Mouse (Mus musculus): ENCODE results near the gene Cd300c. TPM values are rescaled to one million over a fixed set of nuclear protein-coding genes. Genes with fewer than 3 reads are reported as not detected.
"Not testable (repeated sequence)": the region's sequence is repeated elsewhere in the genome, so short reads cannot be mapped to it uniquely, and the experiment has no call there.

Cd300c gene
- 0.72 TPM in 1 of 2 replicates, not detected in the other for polyA plus RNA-seq (2012; rRNA removed)

DNA sequence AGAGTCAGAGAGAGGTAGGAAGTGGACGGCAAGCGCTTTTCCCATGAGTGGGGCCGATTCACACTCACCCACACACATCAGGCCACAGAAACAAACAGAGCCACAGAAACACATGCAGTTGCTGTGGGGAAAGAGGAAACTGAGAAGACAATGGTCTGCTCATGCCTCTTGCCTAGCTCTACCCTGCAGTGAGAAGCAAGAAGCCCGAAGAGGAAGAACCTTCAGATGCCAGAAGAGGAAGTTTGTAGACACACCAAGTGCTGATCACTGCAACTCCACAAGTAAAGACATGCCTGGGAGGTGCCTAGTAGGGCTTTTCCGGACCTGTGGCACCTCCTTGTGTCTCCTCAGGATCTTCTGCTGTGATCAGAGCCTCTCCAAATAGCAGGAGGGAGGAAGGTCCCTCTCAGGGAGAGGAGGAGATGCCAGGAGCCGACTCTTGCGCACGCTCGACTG, at the start of gene Cd300c:
Gene Cd300c, minus strand, starts transcription at position 406 of the 456 bp plus-strand sequence.
- peak; percentile 14 for DNase-seq
- Histone ChIP-seq H3K4me3 (ENCODE audit: insufficient read depth, low read depth, low read length) (no peak within 1 kb of the TSS), H3K27me3 (replicated peaks; ENCODE audit: control insufficient read depth, insufficient read depth, low read length) (no peaks in the 10 kb centered on the region; the same call in 1 of the 2 replicates), H3K36me3 (ENCODE audit: control insufficient read depth, insufficient read depth, low read length) (no peaks in the 10 kb centered on the region), H3K27ac (ENCODE audit: insufficient read depth, low read depth, low read length) (no peak within 1 kb of the TSS), H3K4me1 (ENCODE audit: control insufficient read depth, insufficient read depth, low read length) (no peaks in the 10 kb centered on the region)
- WGBS = 60% methylated on average over 9 of the region's 9 CpGs
- TF ChIP-seq POLR2A (IDR thresholded peaks at IDR 0.05; ENCODE audit: low read depth, low read length) (no peak), CTCF (conservative IDR thresholded peaks at IDR 0.05; ENCODE audit: insufficient read depth, insufficient read length, low read depth, low read length) (no peak)

DNA sequence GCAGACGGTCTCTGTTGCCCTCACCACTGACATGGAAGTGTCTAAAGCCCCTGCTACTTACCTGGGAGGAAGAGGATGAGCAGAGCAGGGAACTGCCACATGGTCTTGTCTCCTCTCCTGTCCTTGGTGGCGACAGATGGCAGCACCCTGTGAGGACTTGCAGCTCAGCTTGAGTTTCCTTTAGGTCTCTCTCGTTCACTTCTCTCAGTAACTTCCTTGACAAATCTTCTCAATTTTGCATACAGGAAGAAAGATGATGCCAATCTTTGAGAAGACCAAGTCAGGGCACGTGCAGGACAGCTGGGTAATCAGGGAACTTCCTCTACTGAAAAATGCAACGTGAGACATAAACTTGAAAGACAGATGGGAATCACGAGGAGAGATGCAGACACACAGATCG, 47.1 kb upstream of the Cd300c start, which contains the start of gene Cd300ld2:
Gene Cd300ld2, minus strand, starts transcription at position 101 of the 400 bp plus-strand sequence.
- not testable (repeated sequence) for H3K36me3 ChIP-seq (ENCODE audit: control insufficient read depth, insufficient read depth, low read length); DNase-seq; H3K27ac ChIP-seq (ENCODE audit: insufficient read depth, low read depth, low read length); H3K4me1 ChIP-seq (ENCODE audit: control insufficient read depth, insufficient read depth, low read length); H3K27me3 ChIP-seq (replicated peaks; ENCODE audit: control insufficient read depth, insufficient read depth, low read length); H3K4me3 ChIP-seq (ENCODE audit: insufficient read depth, low read depth, low read length)
- WGBS = no CpG with 5 or more reads among the region's 7 CpGs

- DNase-seq = no peak
- H3K27me3 ChIP-seq (replicated peaks; ENCODE audit: control insufficient read depth, insufficient read depth, low read length) = no peaks in the 10 kb centered on the region
- no peak overlapping the region for H3K27ac ChIP-seq (ENCODE audit: insufficient read depth, low read depth, low read length)
- TF ChIP-seq POLR2A (IDR thresholded peaks at IDR 0.05; ENCODE audit: low read depth, low read length) = no peak
- WGBS = 83% methylated on average over 5 of the region's 5 CpGs
- no peaks in the 10 kb centered on the region for H3K4me1 ChIP-seq (ENCODE audit: control insufficient read depth, insufficient read depth, low read length)
- no peaks in the 10 kb centered on the region for H3K36me3 ChIP-seq (ENCODE audit: control insufficient read depth, insufficient read depth, low read length)
- no peak overlapping the region for H3K4me3 ChIP-seq (ENCODE audit: insufficient read depth, low read depth, low read length)
Observed at GRCm38 (mm10) chr11:115004070-115004469, 35.1 kb upstream of the Cd300c start.

GRCm38 (mm10) chr11:115001474-115002040, 32.6 kb upstream of the Cd300c start, which contains the start of gene Cd300c2:
Cd300c2 (minus strand) TSS chr11:115001880.
- DNase-seq = no peak
- no peak within 1 kb of the TSS for H3K27ac ChIP-seq (ENCODE audit: insufficient read depth, low read depth, low read length)
- no peaks in the 10 kb centered on the region for H3K36me3 ChIP-seq (ENCODE audit: control insufficient read depth, insufficient read depth, low read length)
- H3K4me1 ChIP-seq (ENCODE audit: control insufficient read depth, insufficient read depth, low read length) = no peaks in the 10 kb centered on the region
- 76% methylated on average over 7 of the region's 7 CpGs for WGBS
- no peak within 1 kb of the TSS for H3K4me3 ChIP-seq (ENCODE audit: insufficient read depth, low read depth, low read length)
- no peak for TF ChIP-seq POLR2A (IDR thresholded peaks at IDR 0.05; ENCODE audit: low read depth, low read length)
- no peaks in the 10 kb centered on the region for H3K27me3 ChIP-seq (replicated peaks; ENCODE audit: control insufficient read depth, insufficient read depth, low read length)

- Histone ChIP-seq H3K27ac (ENCODE audit: insufficient read depth, low read depth, low read length) (no peak within 1 kb of the TSS), H3K4me3 (ENCODE audit: insufficient read depth, low read depth, low read length) (no peak within 1 kb of the TSS), H3K4me1 (ENCODE audit: control insufficient read depth, insufficient read depth, low read length) (no peaks in the 10 kb centered on the region), H3K36me3 (ENCODE audit: control insufficient read depth, insufficient read depth, low read length) (no peaks in the 10 kb centered on the region), H3K27me3 (replicated peaks; ENCODE audit: control insufficient read depth, insufficient read depth, low read length) (no peaks in the 10 kb centered on the region)
- DNase-seq = no peak
- WGBS = 71% methylated on average over 4 of the region's 4 CpGs
- TF ChIP-seq CTCF (conservative IDR thresholded peaks at IDR 0.05; ENCODE audit: insufficient read depth, insufficient read length, low read depth, low read length) = no peak
- no peak for TF ChIP-seq POLR2A (IDR thresholded peaks at IDR 0.05; ENCODE audit: low read depth, low read length)
Observed at GRCm38 (mm10) chr11:114989793-114990192, 20.8 kb upstream of the Cd300c start, which contains the start of gene Cd300ld. Cd300ld (minus strand) TSS chr11:114989922.

DNA sequence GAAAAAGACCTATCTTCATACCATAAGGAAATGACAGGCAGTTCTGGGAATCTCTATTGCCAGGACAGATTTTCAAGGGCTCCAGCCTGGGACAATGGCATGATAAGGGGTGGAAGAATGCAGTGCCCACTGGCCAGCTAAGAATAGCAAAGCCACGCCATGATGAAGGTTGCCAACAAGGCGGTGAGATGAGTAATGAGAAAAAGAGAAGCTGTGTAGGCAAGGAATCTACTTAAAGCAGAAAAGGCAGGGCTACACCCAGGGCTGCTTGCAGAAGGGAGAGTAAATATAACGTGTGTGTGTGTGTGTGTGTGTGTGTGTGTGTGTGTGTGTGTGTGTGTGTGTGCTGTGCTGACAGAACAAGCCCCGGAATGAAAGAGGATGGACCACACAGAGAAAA, 12.9 kb upstream of the Cd300c start:
- WGBS = 77% methylated on average over 4 of the region's 4 CpGs
- no peak for TF ChIP-seq CTCF (conservative IDR thresholded peaks at IDR 0.05; ENCODE audit: insufficient read depth, insufficient read length, low read depth, low read length)
- no peak for TF ChIP-seq POLR2A (IDR thresholded peaks at IDR 0.05; ENCODE audit: low read depth, low read length)
- H3K4me3 ChIP-seq (ENCODE audit: insufficient read depth, low read depth, low read length) = no peak overlapping the region
- H3K27me3 ChIP-seq (replicated peaks; ENCODE audit: control insufficient read depth, insufficient read depth, low read length) = no peaks in the 10 kb centered on the region
- no peak for DNase-seq
- no peak overlapping the region for H3K27ac ChIP-seq (ENCODE audit: insufficient read depth, low read depth, low read length)
- H3K4me1 ChIP-seq (ENCODE audit: control insufficient read depth, insufficient read depth, low read length) = no peaks in the 10 kb centered on the region
- H3K36me3 ChIP-seq (ENCODE audit: control insufficient read depth, insufficient read depth, low read length) = no peaks in the 10 kb centered on the region

DNA sequence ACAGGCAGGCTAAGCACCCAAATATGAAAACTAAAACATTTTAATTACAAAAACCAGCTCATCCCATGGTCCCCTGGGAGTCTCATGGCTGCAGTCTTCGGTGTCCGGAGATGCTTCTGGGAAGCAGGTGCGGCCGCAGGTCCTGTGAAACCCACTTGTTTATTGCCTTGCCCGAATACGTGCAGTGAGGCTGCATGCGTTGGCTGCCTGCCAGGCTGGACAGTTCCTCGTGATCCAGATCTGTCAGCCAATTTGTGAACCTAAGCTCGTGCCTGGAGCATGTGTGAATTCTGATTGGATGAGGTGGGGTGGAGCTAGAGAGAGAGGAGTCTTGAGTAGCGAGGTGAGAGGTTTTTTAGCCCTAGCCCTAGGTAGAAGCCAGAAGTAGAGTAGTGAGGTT, 3.8 kb upstream of the Cd300c start:
- 76% methylated on average over 10 of the region's 10 CpGs for WGBS
- no peaks in the 10 kb centered on the region; the same call in 1 of the 2 replicates for H3K27me3 ChIP-seq (replicated peaks; ENCODE audit: control insufficient read depth, insufficient read depth, low read length)
- H3K36me3 ChIP-seq (ENCODE audit: control insufficient read depth, insufficient read depth, low read length) = no peaks in the 10 kb centered on the region
- no peaks in the 10 kb centered on the region for H3K4me1 ChIP-seq (ENCODE audit: control insufficient read depth, insufficient read depth, low read length)
- H3K4me3 ChIP-seq (ENCODE audit: insufficient read depth, low read depth, low read length) = no peak overlapping the region
- TF ChIP-seq POLR2A (IDR thresholded peaks at IDR 0.05; ENCODE audit: low read depth, low read length) (no peak), CTCF (conservative IDR thresholded peaks at IDR 0.05; ENCODE audit: insufficient read depth, insufficient read length, low read depth, low read length) (no peak)
- DNase-seq = no peak
- no peak overlapping the region for H3K27ac ChIP-seq (ENCODE audit: insufficient read depth, low read depth, low read length)

Measured in kidney, adult 2 months (tissue).